Mouse (Mus musculus) cortical plate, adult 2 months (tissue): ENCODE results near the gene Gpr82.

Source experiments
- CTCF ChIP-seq: fragments of 200-500 bp; IDR thresholded peaks from 2 replicates; pipeline ENCODE4 v1.5.1; 2011; ENCODE audit warnings: mild to moderate bottlenecking, control low read depth, low read length; ENCODE audit not compliant: insufficient read depth; ENCODE audit errors: extremely low read depth
- POLR2A ChIP-seq: fragments of 200-500 bp; IDR thresholded peaks from 2 replicates; pipeline ENCODE4 v1.6.1; 2011; ENCODE audit warnings: mild to moderate bottlenecking, low read length, control low read depth; ENCODE audit not compliant: insufficient read depth; ENCODE audit errors: extremely low read depth

GRCm38 (mm10) chrX:13652291-13652690 lies 8.9 kb upstream of the Gpr82 start:
- TF ChIP-seq CTCF = no peak
- TF ChIP-seq POLR2A = no peak
